Mouse (Mus musculus): ENCODE results near the gene Gm38392.

Gene Gm38392

GRCm38 (mm10) chr3:88216116-88216515, 70.9 kb downstream of the Gm38392 start:
- DNase-seq (ENCODE audit: low read depth, low spot score), result no peak

GRCm38 (mm10) chr3:88215553-88216004, 71.4 kb downstream of the Gm38392 start:
- no peak for DNase-seq (ENCODE audit: low read depth, low spot score)

GRCm38 (mm10) chr3:88214971-88215552, 71.9 kb downstream of the Gm38392 start:
- no peak for DNase-seq (ENCODE audit: low read depth, low spot score)

- no peak for DNase-seq (ENCODE audit: low read depth, low spot score)
Observed at GRCm38 (mm10) chr3:88214197-88214938, 72.6 kb downstream of the Gm38392 start.

- DNase-seq (ENCODE audit: low read depth, low spot score), result no peak
Observed at GRCm38 (mm10) chr3:88213019-88213418, 74.0 kb downstream of the Gm38392 start.

GRCm38 (mm10) chr3:88212356-88212755, 74.7 kb downstream of the Gm38392 start:
- DNase-seq (ENCODE audit: low read depth, low spot score), result no peak

GRCm38 (mm10) chr3:88210918-88211317, 76.1 kb downstream of the Gm38392 start:
- DNase-seq (ENCODE audit: low read depth, low spot score), result no peak

GRCm38 (mm10) chr3:88210121-88210520, 76.9 kb downstream of the Gm38392 start:
- DNase-seq (ENCODE audit: low read depth, low spot score), result no peak

GRCm38 (mm10) chr3:88209306-88209705, 77.7 kb downstream of the Gm38392 start:
- DNase-seq (ENCODE audit: low read depth, low spot score), result no peak

GRCm38 (mm10) chr3:88208226-88208720, 78.7 kb downstream of the Gm38392 start:
- no peak for DNase-seq (ENCODE audit: low read depth, low spot score)

GRCm38 (mm10) chr3:88207451-88208100, 79.4 kb downstream of the Gm38392 start:
- DNase-seq (ENCODE audit: low read depth, low spot score), result no peak

GRCm38 (mm10) chr3:88206901-88207371, 80.1 kb downstream of the Gm38392 start:
- no peak for DNase-seq (ENCODE audit: low read depth, low spot score)

- DNase-seq (ENCODE audit: low read depth, low spot score), result no peak
Observed at GRCm38 (mm10) chr3:88206500-88206899, 80.5 kb downstream of the Gm38392 start.

- no peak for DNase-seq (ENCODE audit: low read depth, low spot score)
Observed at GRCm38 (mm10) chr3:88205563-88206491, 81.2 kb downstream of the Gm38392 start.

GRCm38 (mm10) chr3:88205176-88205562, 81.8 kb downstream of the Gm38392 start:
- no peak for DNase-seq (ENCODE audit: low read depth, low spot score)

- DNase-seq (ENCODE audit: low read depth, low spot score), result no peak
Observed at GRCm38 (mm10) chr3:88204751-88205150, 82.3 kb downstream of the Gm38392 start.

- DNase-seq (ENCODE audit: low read depth, low spot score), result no peak
Observed at GRCm38 (mm10) chr3:88203999-88204700, 82.9 kb downstream of the Gm38392 start.

- DNase-seq (ENCODE audit: low read depth, low spot score), result no peak
Observed at GRCm38 (mm10) chr3:88203456-88203855, 83.6 kb downstream of the Gm38392 start.

GRCm38 (mm10) chr3:88202986-88203385, 84.0 kb downstream of the Gm38392 start:
- no peak for DNase-seq (ENCODE audit: low read depth, low spot score)

GRCm38 (mm10) chr3:88201640-88202039, 85.4 kb downstream of the Gm38392 start:
- no peak for DNase-seq (ENCODE audit: low read depth, low spot score)

GRCm38 (mm10) chr3:88200972-88201330, 86.1 kb downstream of the Gm38392 start:
- DNase-seq (ENCODE audit: low read depth, low spot score), result no peak

Data from c-Kit-negative CD71-positive TER-119-positive erythroid progenitor cells, embryonic 14.5 days (primary cell).